Comparison of ENCODE assay signal across 9 mouse cellular contexts in genomic region chr17:13472460-13473062, GRCm38 (mm10).
DNase-seq lines count a peak whose midpoint lies in the region; ATAC-seq and TF ChIP-seq lines count a peak whose summit lies in the region.
"Had no signal": no experiment of that assay in that cellular context is flagged by ENCODE, and none has a peak within 500 bp of the region (broad histone marks: within the 10 kb centered on the region; RNA-seq: fewer than 3 reads in every experiment).

No protein-coding gene starts in this region.

- peak; percentile 24; the same call in 1 of the 2 replicates for ATAC-seq in kidney, embryonic 16.5 days (ENCODE audit: low FRiP score, low TSS enrichment)
- no peak for ATAC-seq in liver, embryonic 14.5 days (ENCODE audit: insufficient read depth)
- ATAC-seq in neural tube, embryonic 15.5 days (ENCODE audit: low FRiP score): peak; percentile 73

- H3K79me2 ChIP-seq in heart, adult 2 months (replicated peaks; ENCODE audit: control insufficient read depth, insufficient read depth, low read length): no peaks in the 10 kb centered on the region

- no peaks in the 10 kb centered on the region for H3K36me3 ChIP-seq in heart, adult 2 months (ENCODE audit: control insufficient read depth, insufficient read depth, low read length)
- H3K36me3 ChIP-seq in kidney, embryonic 16.5 days (ENCODE audit: insufficient read depth, low read length): no peaks in the 10 kb centered on the region
- no peaks in the 10 kb centered on the region for H3K36me3 ChIP-seq in liver, embryonic 14.5 days (replicated peaks; ENCODE audit: control insufficient read depth, insufficient read depth, low read depth)
- no peaks in the 10 kb centered on the region for H3K36me3 ChIP-seq in neural tube, embryonic 15.5 days
- no peaks in the 10 kb centered on the region for H3K36me3 ChIP-seq in thymus, adult 2 months (ENCODE audit: control insufficient read depth, insufficient read depth, low read length)
- H3K36me3 ChIP-seq: embryonic facial prominence, embryonic 13.5 days had no signal

- no peak for TF ChIP-seq POLR2A in heart, adult 2 months (IDR thresholded peaks at IDR 0.05; ENCODE audit: insufficient read depth, low read depth, low read length)
- TF ChIP-seq POLR2A in thymus, adult 2 months (IDR thresholded peaks at IDR 0.05; ENCODE audit: control insufficient read depth, extremely low read depth, insufficient read depth, low read length, poor library complexity): no peak

- intact Hi-C loops in heart, adult 2 months (cut with DNase I): loop anchor here (1.0 to 5.0 kb wide), 6 partner anchors 50 to 470 kb away; no protein-coding TSS in a partner anchor

- H3K27ac ChIP-seq in heart, adult 2 months: no peak overlapping the region
- H3K27ac ChIP-seq in kidney, embryonic 16.5 days (ENCODE audit: low read length): no peak overlapping the region
- H3K27ac ChIP-seq in liver, embryonic 14.5 days: no peak overlapping the region
- H3K27ac ChIP-seq in neural tube, embryonic 15.5 days (replicated peaks): no peak overlapping the region; the same call in 1 of the 2 replicates
- no peak overlapping the region for H3K27ac ChIP-seq in thymus, adult 2 months (ENCODE audit: control insufficient read depth, insufficient read depth, low read length)
- H3K27ac ChIP-seq: embryonic facial prominence, embryonic 13.5 days had no signal

- no peak overlapping the region for H3K9ac ChIP-seq in heart, adult 2 months (ENCODE audit: low read depth, low read length)
- no peak overlapping the region for H3K9ac ChIP-seq in kidney, embryonic 16.5 days (replicated peaks; ENCODE audit: low read length)
- H3K9ac ChIP-seq in liver, embryonic 14.5 days (replicated peaks): no peak overlapping the region
- no peak overlapping the region for H3K9ac ChIP-seq in neural tube, embryonic 15.5 days (replicated peaks)
- H3K9ac ChIP-seq: embryonic facial prominence, embryonic 13.5 days had no signal

- peak; percentile 94 for TF ChIP-seq CTCF in heart, adult 2 months (IDR thresholded peaks at IDR 0.05)
- TF ChIP-seq CTCF in liver, embryonic 14.5 days (IDR thresholded peaks at IDR 0.05; ENCODE audit: low read depth): peak; percentile 73
- no peak for TF ChIP-seq CTCF in thymus, adult 2 months (IDR thresholded peaks at IDR 0.05; ENCODE audit: borderline replicate concordance, control insufficient read depth, extremely low read depth, insufficient read depth, low read length, poor library complexity)

- TF ChIP-seq EP300 in heart, adult 2 months (IDR thresholded peaks at IDR 0.05; ENCODE audit: insufficient read depth, low read depth, low read length): no peak
- TF ChIP-seq EP300 in liver, embryonic 14.5 days (IDR thresholded peaks at IDR 0.05; ENCODE audit: low read depth): no peak

- no peaks in the 10 kb centered on the region for H3K27me3 ChIP-seq in heart, adult 2 months (ENCODE audit: control insufficient read depth, insufficient read depth, low read length)
- H3K27me3 ChIP-seq in kidney, embryonic 16.5 days (ENCODE audit: insufficient read depth, low read length): no peaks in the 10 kb centered on the region
- H3K27me3 ChIP-seq in liver, embryonic 14.5 days (ENCODE audit: control insufficient read depth, insufficient read depth, low read length): no peaks in the 10 kb centered on the region
- H3K27me3 ChIP-seq in neural tube, embryonic 15.5 days (replicated peaks): no peaks in the 10 kb centered on the region
- H3K27me3 ChIP-seq in thymus, adult 2 months (ENCODE audit: control insufficient read depth, insufficient read depth, low read length): no peaks in the 10 kb centered on the region
- H3K27me3 ChIP-seq: embryonic facial prominence, embryonic 13.5 days had no signal

- no peak overlapping the region for H3K4me3 ChIP-seq in heart, adult 2 months
- H3K4me3 ChIP-seq in kidney, embryonic 16.5 days (ENCODE audit: low read length): no peak overlapping the region
- no peak overlapping the region for H3K4me3 ChIP-seq in liver, embryonic 14.5 days (ENCODE audit: insufficient read depth in 1 of 2, low read depth in 2 of 2, low read length in 2 of 2)
- H3K4me3 ChIP-seq in neural tube, embryonic 15.5 days (replicated peaks): no peak overlapping the region
- no peak overlapping the region for H3K4me3 ChIP-seq in thymus, adult 2 months (ENCODE audit: control insufficient read depth, insufficient read depth, low read length)
- H3K4me3 ChIP-seq: embryonic facial prominence, embryonic 13.5 days had no signal

- peak; percentile 77 for DNase-seq in A20 (ENCODE audit: low read depth, low spot score)
- peak; percentile 46 for DNase-seq in adrenal gland, adult 8-10 months
- DNase-seq in embryo, embryonic 11.5 days (ENCODE audit: low read depth, low spot score): peak; percentile 68
- peak; percentile 58 to 69 for DNase-seq in heart, adult 2 months
- DNase-seq in liver, embryonic 14.5 days (ENCODE audit: low read depth in 3 of 3, low spot score in 3 of 3): peak; percentile 4 to 40 (median 34)
- DNase-seq in thymus, adult 2 months: peak; percentile 53

- peaks cover 4% of the 10 kb centered on the region for H3K4me1 ChIP-seq in heart, adult 2 months (ENCODE audit: control insufficient read depth, insufficient read depth, low read length)
- H3K4me1 ChIP-seq in kidney, embryonic 16.5 days (ENCODE audit: insufficient read depth, low read length): no peaks in the 10 kb centered on the region
- H3K4me1 ChIP-seq in liver, embryonic 14.5 days (replicated peaks; ENCODE audit: control insufficient read depth in 2 of 2, insufficient read depth in 2 of 2, low read length in 1 of 2): no peaks in the 10 kb centered on the region
- peaks cover 7% of the 10 kb centered on the region for H3K4me1 ChIP-seq in neural tube, embryonic 15.5 days
- H3K4me1 ChIP-seq in thymus, adult 2 months (replicated peaks; ENCODE audit: control insufficient read depth, insufficient read depth, low read length): no peaks in the 10 kb centered on the region
- H3K4me1 ChIP-seq: embryonic facial prominence, embryonic 13.5 days had no signal

- WGBS in heart, adult 2 months: 14% methylated on average over 7 of the region's 7 CpGs
- 14% methylated on average over 7 of the region's 7 CpGs for WGBS in kidney, embryonic 16.5 days
- 22% methylated on average over 7 of the region's 7 CpGs for WGBS in liver, embryonic 14.5 days (ENCODE audit: insufficient replicate concordance)
- WGBS in neural tube, embryonic 15.5 days: 16% methylated on average over 7 of the region's 7 CpGs
- 24% methylated on average over 7 of the region's 7 CpGs for WGBS in thymus, adult 2 months

- H3K4me2 ChIP-seq in kidney, embryonic 16.5 days (replicated peaks; ENCODE audit: low read depth, low read length): no peak overlapping the region
- H3K4me2 ChIP-seq in liver, embryonic 14.5 days (ENCODE audit: low read depth): no peak overlapping the region
- no peak overlapping the region for H3K4me2 ChIP-seq in neural tube, embryonic 15.5 days
- H3K4me2 ChIP-seq: embryonic facial prominence, embryonic 13.5 days had no signal

- H3K9me3 ChIP-seq in kidney, embryonic 16.5 days (ENCODE audit: low read length): no peaks in the 10 kb centered on the region
- H3K9me3 ChIP-seq in liver, embryonic 14.5 days (ENCODE audit: control insufficient read depth, low read length): no peaks in the 10 kb centered on the region
- no peaks in the 10 kb centered on the region for H3K9me3 ChIP-seq in neural tube, embryonic 15.5 days (replicated peaks)
- H3K9me3 ChIP-seq: embryonic facial prominence, embryonic 13.5 days had no signal
